Mouse (Mus musculus) T-helper 17 cell (primary cell): ENCODE measurements around the gene A930004D18Rik.

Experiments
- in situ Hi-C, 2 experiments: fragments of 300-600 bp; cut with MboI, MseI; formaldehyde crosslinking; loops; 1 replicate in 1 of 2; 2 replicates in 1 of 2; pipeline ENCODE4 v1.15.1; 2025; ENCODE audit warnings: high pct_unique_total_duplicates in 2 of 2

A930004D18Rik gene

DNA sequence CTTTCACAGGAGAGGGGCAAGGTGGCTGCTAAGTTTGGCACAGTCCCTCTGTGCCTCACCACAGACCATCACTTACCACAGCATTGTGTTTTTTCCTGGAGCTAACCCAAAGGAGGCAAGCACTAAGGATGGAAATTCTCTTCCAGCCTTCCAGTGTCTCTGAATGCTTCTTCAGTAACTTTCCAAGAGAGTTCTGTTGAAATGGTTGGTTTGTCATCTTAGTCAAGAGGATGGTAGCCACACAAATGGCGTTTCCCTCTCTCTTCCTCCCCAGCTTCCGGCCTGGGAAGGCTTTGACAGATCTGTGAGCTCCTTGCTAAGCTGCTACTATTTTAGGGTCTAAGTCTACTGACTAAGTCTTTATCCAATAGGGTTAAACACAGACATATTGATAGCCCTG lies at the start of gene A930004D18Rik:
A930004D18Rik (minus strand) TSS at position 247 of the 400 bp plus-strand sequence.
- in situ Hi-C loops = no loop called here

DNA sequence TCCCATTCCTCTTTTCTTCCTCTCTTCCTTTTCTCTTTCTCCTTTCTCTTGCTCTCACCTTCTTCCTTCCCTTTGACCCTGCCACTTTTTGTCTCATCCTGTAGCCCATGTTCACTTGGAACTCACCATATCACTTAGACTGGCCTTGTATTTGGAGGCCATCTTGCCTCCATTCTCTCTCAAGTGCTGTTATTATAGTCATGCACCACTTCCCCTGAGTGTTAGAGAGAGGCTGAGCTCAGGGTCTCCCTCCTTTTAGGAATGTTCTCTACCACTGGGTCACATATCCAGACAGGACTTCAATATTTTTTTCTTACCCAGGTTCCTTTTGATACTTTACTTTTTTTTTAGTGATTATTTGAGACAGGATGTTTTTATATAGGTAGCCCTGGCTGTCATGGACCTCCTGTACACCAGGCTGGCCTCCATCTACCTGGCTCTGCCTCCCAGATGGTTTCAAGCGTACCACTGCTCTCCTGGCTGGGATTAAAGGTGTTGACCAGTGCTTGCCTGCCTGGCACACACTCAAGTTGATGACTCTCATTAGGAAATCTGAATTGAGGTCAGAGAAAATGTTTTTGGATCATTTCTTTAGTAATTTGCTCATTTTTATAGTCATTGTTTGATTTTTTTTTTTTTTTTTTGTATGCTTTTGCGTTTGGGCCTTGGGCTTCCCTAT lies 42.8 kb upstream of the A930004D18Rik start:
- in situ Hi-C loops = loop anchor here in 1 of 2 experiments (5.0 kb wide), 1 partner anchor 122 kb away; no protein-coding TSS in a partner anchor

DNA sequence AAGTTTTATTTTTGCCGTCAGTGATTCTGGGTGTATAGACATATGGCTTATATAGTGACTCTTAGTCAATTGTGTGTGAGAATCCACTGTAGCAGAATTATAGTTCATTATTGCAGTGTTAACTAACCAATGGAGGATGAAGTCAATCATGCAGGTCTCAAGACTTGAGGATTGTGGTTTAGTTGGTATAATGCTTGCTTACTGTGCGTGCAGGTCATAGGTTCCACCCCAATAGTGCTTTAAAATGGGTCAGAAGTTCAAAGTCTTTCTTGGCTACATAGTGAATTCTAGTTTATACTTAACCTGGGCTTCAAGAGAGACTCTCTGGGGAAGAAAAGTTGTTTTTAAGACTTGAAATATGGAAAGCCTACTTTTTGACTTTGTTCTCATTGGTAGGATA lies 34.4 kb upstream of the A930004D18Rik start:
- in situ Hi-C loops = loop anchor here in 1 of 2 experiments (25.0 kb wide), 1 partner anchor 890 kb away; no protein-coding TSS in a partner anchor

DNA sequence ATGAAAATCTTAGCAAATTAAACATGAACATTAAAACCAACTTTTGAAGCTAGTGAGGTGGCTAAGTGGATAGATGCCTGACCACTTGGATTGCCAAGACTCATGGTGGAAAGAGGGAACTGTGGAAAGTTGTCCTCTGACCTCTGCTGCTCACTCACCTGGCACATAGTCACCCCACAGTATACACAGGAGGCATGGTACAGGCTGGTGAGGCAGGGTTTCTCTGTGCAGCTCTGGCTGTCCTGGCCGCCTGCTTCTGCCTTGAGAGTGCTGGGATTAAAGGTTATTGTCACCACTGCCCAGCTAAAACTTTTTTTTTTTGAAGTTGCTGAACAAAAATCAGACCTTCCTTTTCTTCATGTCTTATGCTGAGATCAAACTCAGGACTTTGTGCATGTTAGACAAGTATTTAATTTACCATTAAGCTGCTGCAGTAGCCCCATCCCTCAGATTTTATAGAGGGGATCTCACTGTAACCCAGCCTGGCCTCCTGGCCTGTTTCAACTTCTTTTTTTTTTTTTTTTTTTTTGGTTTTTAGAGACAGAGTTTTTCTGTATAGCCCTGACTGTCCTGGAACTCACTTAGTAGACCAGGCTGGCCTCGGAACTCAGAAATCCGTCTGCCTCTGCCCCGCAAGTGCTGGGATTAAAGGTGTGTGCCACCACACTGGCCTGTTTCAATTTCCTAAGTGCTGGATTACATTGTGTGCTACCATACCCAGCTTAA lies 30.7 kb upstream of the A930004D18Rik start:
- in situ Hi-C loops = loop anchor here (5.0 to 25.0 kb wide), 3 partner anchors 41 to 894 kb away; partner anchors contain the start of genes Bmi1 (in 1 of the 2) and Commd3 (in 1 of the 2)

DNA sequence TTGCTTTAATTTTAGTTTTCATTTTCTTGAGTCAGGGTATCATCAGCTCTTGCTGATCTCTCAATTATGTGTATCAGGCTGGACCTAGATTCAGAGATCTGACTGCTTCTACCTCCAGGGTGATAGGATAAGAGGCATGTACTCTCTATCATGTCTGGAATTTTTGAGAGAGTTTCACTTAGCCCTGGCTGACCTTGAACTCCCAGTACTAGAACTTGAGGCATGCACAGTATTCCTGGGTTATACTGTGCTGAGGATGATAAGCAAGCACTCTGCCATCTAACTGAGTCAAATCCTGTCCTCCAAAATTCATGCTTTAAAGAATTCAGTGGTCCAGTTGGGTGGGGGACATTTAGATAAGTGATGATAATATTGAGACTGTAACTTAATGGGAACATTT lies 28.9 kb upstream of the A930004D18Rik start:
- in situ Hi-C loops = loop anchor here (5.0 to 25.0 kb wide), 3 partner anchors 39 to 896 kb away; partner anchors contain the start of genes Bmi1 (in 1 of the 2) and Commd3 (in 1 of the 2)

DNA sequence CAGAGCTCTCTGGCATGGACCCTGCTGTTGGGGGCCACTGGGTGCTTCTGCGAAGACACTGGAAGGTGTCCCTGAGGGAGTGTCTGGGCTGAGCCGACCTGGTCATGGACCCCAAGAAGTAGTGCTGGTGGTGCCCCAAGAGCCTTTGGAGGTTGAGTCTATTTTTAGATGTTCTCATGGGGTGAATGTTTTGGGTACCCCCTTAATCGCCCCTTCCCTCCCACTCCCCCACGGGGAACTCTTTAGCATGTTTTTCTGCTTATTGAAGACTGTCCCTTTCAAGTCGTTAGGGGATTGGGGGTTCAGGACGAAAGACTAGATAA lies 28.1 kb upstream of the A930004D18Rik start:
- in situ Hi-C loops = loop anchor here (5.0 to 25.0 kb wide), 3 partner anchors 38 to 897 kb away; partner anchors contain the start of genes Bmi1 (in 1 of the 2) and Commd3 (in 1 of the 2)

DNA sequence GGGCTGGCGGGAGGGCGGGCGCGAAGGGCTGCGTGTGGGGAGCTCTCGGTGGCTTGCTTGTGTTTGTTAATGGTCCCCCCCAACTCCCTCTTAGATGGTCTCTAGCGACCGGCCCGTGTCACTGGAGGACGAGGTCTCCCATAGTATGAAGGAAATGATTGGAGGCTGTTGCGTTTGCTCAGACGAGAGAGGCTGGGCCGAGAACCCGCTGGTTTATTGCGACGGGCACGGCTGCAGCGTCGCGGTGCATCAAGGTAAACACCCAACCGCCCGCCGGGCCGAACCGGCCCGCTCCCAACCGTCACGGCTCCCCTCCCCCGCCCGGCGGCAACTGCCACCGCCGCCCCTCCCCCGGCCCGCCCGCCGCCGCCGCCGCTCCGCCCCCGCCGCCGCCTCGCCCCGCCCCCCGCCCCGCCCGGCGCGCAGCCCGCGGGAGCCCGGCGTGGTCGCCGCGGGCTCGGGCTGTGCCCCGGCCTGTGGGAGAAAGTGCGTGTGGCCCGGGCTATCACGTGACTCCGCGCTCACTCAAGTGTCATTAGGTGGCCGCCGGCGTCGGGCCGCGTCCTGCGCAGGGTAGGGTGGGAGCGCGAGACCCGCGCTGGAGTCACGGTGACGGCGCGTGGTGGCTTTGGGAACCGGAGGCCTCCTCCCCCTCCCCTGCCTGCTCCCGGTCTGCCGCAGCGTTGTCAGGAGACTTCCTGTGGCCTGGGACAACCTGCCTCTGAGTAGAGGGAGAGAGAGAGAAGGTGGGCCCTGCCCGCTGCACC lies 27.6 kb upstream of the A930004D18Rik start:
- in situ Hi-C loops = loop anchor here (5.0 to 25.0 kb wide), 3 partner anchors 38 to 897 kb away; partner anchors contain the start of genes Bmi1 (in 1 of the 2) and Commd3 (in 1 of the 2)

DNA sequence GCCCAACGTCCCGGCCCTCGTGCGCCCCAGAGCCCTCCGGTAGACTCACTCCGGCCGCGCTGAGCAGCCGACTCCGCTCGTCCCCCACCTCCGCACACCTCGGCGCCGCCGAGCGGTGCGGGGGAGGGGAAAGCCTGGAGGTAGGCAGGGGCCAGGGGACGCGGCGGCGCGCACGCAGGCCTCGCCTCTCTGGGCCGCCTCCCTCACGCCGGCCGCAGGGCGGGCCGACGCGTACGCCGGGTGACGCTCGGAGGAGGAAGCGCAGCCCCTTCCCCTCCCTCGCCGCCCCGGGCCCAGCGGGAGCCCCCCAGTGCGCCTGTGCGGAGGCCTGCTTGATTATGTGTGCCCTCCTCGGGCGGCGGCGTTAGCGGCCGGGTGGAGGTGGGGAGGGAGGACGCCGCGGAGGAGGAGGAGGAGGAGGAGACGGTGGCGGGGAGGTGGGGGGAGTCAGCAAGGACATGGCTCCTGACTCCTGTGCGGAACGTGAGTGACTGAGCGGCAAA lies 26.9 kb upstream of the A930004D18Rik start:
- in situ Hi-C loops = loop anchor here (10.0 to 25.0 kb wide), 2 partner anchors 610 to 898 kb away; partner anchors contain the start of genes Bmi1 (in 1 of the 2) and Commd3 (in 1 of the 2)

DNA sequence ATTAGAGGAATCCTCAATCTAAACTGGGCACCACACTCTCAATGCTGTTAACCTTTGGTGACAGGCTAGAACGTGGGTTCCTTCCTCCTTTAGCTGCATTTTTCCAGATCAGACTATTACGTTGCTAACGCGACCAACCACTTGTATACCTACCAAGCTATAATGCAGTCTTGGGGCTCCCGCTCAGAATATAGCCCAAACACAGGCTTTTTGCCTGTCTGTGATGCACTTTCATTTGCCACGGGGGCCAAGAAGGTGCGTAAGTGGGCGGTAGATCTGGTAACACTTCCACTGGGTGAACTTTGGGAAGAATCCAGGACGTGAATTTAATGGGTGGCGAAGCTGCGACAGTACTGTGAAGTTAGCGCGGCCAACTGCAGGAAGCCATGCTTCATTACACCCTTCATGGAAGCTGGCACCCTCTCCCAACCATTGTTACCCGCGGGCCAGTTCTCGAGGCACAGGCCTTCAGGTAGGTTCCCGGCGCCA lies 26.3 kb upstream of the A930004D18Rik start:
- in situ Hi-C loops = loop anchor here (10.0 to 25.0 kb wide), 2 partner anchors 611 to 898 kb away; partner anchors contain the start of genes Bmi1 (in 1 of the 2) and Commd3 (in 1 of the 2)

DNA sequence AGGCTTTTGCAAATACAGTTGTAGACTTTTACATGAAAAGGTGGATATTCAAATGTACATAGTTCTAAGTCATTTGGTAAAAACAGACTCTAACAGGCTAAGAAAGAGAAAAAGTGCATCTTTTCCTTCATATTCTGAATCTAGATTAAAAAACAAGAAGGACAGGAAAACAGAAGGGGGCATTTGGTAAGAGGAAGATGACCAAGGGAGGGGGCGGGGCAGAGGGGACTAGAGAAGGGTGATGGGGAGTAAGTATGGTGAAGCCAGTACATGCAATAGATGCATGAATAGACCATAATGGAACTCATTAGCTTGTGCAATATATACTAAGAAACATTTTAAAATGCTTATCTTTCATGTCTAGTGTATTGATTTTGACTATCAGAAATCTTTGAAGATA lies 22.9 kb upstream of the A930004D18Rik start:
- in situ Hi-C loops = loop anchor here (10.0 to 25.0 kb wide), 2 partner anchors 614 to 902 kb away; partner anchors contain the start of genes Bmi1 (in 1 of the 2) and Commd3 (in 1 of the 2)

DNA sequence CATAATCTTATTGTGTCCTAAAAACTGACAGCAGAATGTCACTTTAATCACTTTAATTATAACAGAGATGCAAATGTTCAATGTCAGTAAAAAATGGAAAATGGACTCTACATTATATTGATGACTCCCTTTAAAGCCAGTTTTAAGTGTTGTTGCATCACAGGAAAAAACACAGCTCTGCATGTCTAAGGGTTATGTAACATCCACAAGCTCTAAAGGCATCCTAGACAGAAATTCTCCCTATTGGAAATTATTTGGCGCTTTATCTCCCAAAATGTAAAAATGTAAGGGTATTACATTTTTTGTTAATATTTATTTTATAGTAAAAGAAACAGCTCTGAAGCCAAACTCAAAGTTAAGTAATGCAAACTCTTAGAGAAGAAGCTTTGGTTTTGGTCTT lies 22.4 kb upstream of the A930004D18Rik start:
- in situ Hi-C loops = loop anchor here (10.0 to 25.0 kb wide), 3 partner anchors 355 to 902 kb away; partner anchors contain the start of genes Bmi1 (in 1 of the 2) and Commd3 (in 1 of the 2)

DNA sequence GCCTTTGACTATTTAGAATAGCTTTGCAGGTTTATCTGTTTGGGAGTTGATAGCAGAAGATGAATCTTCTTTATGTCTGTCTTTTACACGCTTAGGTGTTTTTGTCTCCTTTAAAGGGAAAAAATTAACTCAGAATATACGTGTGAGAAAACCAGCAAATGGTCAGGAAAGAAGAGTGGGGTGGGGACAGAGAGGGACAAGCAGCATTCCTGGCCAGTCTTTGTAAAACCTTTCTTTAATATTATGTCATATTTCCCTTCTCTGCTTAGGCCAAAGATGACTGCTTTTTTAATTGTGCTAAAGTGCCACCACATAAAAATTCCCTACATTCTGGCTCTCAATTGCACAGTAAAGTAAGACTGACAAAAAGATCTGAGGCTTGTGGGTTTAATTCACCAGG lies 21.5 kb upstream of the A930004D18Rik start:
- in situ Hi-C loops = loop anchor here (10.0 to 25.0 kb wide), 2 partner anchors 354 to 903 kb away; no protein-coding TSS in a partner anchor

DNA sequence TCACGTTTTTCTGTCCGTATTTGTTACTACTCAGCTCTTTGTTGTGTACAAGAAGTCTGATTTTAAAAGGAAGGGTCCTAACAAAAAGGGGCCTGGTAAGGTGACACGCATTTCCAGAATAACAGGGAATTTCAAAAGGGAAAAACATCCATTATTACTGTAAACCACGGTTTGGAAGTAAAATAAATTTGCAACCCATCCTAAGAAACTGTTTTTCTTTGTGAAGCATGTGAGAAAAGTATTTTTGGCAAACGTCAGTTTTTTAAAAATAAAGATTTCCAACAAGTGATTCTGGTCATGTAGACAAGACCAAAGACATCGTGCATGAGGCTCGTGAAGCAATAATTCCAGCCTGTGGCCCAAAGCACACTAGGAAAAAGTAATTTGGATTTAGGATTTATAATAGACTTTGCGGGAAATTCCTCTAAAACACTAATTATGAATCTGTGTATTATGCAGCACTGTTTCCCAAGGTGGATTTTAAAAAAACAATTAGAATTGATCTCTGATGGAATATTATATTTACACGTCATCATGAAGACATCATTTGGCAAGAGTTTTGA lies 20.7 kb upstream of the A930004D18Rik start:
- in situ Hi-C loops = loop anchor here (10.0 to 25.0 kb wide), 2 partner anchors 353 to 904 kb away; no protein-coding TSS in a partner anchor

DNA sequence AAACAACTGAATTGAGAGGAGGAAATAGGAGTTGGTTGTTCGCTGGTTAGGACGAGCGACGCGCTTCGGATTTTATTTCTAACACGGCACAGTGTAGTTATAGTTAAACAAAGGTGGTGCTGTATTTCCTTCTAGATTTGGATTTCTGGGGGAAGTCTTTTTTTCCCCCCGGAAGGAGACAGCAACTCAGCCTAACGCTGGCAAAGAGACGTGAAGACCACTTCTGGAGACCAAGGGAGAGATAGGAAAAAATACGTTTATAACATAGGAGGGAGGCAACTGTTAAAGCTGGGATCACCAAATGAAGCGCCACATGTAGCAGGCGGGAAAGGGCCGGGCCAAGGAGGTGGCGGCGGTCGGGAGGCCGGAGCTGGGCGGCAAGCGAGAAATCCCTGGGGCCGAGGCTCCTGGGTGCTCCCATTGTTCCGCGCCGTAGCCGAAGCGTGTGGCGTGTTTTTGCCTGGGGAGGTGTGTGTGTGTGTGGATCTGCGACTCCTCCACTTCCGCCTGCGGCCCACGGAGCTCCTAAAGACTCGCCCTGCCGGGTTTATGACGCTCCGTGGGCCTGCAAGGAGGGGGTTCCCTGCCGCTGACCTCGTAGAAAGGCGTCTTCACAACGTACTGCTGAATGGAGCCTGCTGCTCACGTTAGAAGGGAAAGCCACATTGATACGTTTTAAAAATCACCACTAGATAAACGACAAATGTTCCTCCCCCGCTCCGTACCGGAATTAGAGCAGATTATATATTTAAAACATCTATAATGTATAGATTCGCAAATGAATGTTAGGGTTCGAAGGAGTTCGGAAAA lies 20.0 kb upstream of the A930004D18Rik start:
- in situ Hi-C loops = loop anchor here (10.0 to 25.0 kb wide), 2 partner anchors 353 to 905 kb away; no protein-coding TSS in a partner anchor

DNA sequence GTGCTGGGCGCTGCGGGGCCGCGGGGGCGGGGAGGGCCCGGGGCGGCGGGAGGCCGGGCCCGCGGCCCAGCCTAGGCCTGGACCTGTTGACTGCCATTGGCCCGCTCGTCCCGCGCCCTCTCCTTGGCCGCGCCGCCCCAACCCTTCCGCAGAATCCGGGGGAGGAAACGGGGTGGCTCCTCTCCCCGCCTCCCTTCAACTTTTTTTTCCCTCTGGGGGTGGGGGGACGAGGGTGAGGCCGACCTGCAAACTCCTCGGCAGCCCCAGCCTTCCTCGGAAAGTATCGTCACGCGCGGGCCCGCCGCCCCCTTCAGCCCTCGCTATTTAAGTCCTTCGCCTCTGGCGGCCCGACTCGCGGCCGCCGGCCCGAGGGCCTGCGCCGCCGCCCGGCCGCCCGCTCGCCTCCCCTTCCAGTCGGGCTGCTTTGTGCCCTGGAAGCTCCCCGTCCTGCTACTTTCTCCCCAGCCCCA lies 19.3 kb upstream of the A930004D18Rik start:
- in situ Hi-C loops = loop anchor here (10.0 to 25.0 kb wide), 2 partner anchors 352 to 905 kb away; no protein-coding TSS in a partner anchor

DNA sequence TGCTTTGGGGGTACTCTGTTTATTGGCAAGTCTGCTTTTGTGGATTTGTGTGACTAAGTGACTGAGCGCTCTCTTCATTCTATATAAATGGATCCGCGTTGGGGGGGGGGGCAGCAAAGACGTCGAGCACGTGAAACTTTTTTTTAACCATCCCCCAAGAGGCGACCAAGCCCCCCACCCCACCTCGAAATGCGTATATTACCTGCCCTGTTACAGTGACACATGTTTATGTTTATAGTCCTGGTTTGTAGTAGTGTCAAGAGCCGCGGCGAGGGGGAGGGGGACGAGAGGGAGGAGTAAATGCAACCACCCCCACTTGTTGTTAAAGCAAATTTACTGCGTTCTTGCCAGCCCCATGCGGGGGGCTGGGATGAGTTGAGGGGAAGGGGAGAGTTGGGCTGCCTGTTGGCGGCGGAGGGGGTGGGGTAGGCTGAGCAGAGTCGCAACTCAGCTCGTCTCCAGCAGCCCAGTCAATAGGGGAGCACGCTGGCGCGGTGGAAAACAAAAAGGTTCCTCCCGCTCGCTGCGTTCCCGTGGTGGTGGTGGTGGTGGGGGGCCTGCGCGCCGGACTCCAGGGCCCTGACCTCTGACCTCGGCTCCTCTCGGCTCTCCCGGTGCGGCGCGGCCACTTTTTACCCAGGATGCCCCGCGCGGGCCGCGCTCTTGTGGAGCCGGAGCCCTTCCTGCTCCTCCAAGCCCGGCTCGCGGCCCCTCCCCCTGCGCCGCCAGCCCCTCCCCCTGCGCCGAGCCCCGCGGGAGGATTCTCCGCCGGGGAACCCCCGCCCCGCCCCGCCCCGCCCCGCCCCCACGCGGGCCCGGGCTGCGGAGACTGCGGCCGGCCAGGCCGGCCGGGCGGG lies 18.6 kb upstream of the A930004D18Rik start:
- in situ Hi-C loops = loop anchor here (10.0 to 25.0 kb wide), 2 partner anchors 351 to 906 kb away; no protein-coding TSS in a partner anchor

DNA sequence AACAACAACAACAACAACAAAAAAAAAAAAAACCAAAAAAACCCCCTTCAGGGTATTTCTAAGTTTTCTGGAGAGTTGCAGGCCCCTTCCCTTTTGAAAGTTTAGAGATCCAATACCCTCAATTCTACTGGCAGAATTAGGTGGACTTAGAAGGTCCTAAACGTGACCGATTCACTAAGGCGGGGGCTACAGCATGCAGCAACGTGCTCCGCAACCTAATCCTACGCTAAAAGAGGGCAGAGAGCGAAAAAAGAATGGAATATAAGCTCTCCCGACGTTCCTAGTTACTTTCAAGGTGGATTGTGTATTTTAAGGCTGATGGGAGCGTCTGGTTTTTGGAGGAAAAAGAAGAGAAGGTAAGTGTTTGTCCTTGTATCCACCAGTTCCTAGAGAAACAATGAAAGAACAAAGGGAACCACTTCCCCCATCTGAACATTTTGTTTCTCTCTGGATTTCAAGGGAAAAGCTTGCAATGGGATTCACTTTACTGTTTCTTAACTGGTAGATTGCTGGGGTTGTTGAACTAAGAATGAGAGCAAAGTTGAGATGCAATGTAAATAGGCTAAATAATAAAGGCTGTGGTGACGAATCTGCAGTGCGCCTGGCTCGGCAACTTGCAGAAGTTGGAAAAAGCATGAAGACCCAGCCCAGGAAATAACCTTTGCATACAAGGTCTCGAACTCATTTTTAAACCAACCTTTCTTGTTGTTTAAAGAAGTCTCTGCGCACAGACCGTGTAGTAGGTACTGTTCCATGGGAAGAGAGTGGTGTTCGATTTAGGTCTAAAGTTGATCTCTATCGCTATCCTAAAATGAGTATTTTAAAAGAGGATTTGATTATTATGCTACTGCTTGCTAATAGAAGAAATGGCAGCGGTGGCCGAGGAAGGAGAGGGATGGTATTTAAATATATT lies 17.7 kb upstream of the A930004D18Rik start, which contains the start of gene Mllt10:
Mllt10 (plus strand) TSS at position 222 of the 913 bp plus-strand sequence.
- in situ Hi-C loops = loop anchor here (10.0 to 25.0 kb wide), 2 partner anchors 350 to 907 kb away; no protein-coding TSS in a partner anchor
